Mouse (Mus musculus) granulocyte monocyte progenitor cell, adult 5-6 weeks (primary cell): ENCODE data around the gene Lin28b. TPM values are rescaled to one million over a fixed set of nuclear protein-coding genes. Genes with fewer than 3 reads are reported as not detected.

Experiments used
- ATAC-seq: replicated peaks from 2 replicates; pipeline ENCODE4 v1.8.0; 2016; ENCODE audit warnings: mild to moderate bottlenecking, moderate TSS enrichment, inconsistent platforms; ENCODE audit not compliant: poor library complexity, severe bottlenecking
- total RNA-seq, 2 experiments: library from RNA; stranded (forward) in 1 of 2; stranded (reverse) in 1 of 2; fragments of 200-712, 200-1000 nt in 1 of 2; fragments of >200 nt in 1 of 2; fragmentation: Nextera tagmentation in 1 of 2; gene quantifications; 2 replicates each; pipeline ENCODE4 v1.2.3; 2014 to 2017

The Lin28b gene
- total RNA-seq (2014; fragmentation: Nextera tagmentation): not detected in 2 replicates
- total RNA-seq (2017): not detected in 2 replicates

DNA sequence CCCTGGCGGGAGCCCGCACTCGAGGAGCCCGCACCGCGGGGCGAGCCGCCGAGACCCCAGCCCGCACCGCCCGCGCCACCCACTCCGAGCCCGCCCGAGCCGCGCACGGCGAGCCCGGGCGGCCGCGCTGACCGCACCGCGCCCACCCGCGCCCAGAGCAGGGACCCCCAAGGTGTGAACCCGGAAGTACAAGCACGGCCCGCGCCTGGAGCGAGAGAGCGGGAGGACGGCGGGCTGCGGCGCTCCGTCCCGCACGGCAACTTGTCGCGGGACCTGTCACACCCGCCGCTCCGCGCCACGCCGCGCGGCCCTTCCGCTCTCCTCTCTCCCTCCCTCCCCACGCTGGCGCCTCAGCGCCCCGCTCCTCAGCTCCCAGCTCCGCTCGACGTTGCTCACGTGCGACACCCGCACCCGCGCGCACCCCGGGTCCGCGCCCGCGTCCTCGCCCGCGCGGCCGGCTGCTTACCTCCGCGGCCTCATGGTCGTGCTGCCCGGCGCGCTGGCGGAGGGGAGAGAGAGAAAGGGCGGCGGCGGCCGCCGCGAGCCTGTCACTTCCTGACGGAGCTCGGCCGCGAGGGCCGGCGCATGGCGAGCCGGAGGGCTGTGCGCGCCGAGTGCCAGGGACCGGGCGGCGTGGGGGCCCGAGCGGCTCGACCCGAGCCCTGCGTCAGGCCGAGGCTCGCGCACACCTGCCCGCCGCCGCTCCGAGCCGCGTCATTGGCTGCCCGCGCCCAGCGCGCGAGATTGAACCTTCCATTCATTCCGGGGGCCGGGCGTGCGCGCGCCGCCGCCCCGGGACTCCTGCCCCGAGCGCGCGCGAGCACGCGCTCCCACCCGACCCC lies at the start of gene Lin28b:
Gene Lin28b (minus strand): TSS at position 635 of the 842 bp plus-strand sequence.
- peak; percentile 65 for ATAC-seq

DNA sequence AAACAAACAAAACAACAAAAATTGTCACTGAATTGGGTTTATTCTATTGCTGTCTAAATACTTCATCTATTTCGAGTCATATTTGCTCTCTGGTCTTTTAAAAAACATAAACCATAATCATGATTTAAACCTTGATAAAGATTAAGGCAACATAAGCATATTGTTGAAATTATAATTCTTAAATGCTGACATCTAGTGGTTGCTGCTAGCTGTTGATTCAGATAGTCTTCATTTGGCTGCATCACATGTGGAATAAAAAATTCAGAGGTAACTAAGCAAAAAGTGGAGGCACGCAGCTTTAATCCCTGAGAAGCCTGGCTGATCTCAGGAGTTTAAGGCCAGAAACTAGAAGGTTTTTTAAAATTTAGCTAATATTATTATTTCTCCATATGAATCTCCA lies 25.6 kb upstream of the Lin28b start:
- no peak for ATAC-seq

DNA sequence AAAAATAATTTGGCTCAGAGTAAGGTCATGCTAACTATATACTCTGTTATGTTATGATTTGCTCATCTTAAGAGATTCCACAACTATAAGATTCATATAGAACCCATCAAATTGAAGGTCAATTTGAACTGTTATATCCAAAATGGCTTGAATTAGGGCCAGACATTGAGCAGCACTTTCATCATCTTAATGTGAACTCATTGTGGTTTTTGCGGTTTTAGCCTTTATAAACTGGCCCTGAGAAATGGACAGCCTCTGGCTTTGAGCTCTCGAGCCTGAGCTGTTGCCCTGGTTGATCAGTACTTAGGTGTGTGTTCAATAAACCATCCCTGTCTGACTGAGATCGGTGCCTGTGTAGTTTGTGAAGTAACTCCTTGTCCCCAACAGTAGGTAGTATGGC lies 24.5 kb upstream of the Lin28b start:
- no peak for ATAC-seq

DNA sequence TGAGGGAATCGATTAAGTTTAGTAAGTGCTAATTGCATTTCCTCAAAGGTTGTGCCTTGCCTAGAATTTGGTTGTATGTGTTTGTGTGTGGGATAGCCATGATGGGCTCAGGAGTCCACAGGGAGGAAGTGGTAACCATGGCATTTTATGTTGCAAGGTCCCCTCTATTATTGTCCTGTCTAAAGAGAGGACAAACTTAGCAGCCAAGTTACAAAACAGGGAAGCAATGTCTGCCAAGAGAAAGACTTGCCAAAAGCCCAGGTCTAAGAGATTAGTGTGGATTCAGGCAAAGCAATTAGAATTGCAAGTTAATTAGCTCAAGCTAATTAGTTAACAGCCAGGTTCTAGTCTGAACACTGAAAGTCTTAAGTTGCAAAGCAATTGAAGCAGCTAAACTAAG lies 14.1 kb upstream of the Lin28b start:
- 0 out of 2 replicates have a peak, but pooled peaks have one; percentile 22 for ATAC-seq

DNA sequence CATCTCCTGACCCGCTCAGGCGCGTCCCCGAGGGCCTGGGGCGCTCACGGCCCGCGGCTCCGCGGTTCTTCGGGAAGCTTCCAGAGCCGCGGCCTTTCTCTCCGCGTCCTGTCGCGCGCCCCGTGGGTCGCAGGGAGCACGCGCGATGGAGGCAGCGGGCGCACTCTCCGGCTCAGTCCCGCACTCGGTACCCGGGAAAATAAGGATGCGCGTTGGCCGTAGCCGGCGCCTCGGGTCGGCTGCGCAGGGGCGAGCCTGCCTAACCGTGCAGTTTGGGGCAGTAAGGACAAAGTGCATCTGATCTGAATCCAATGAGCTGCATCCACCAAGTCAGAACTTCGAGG lies 380 bp upstream of the Lin28b start:
- peak; percentile 28 for ATAC-seq

DNA sequence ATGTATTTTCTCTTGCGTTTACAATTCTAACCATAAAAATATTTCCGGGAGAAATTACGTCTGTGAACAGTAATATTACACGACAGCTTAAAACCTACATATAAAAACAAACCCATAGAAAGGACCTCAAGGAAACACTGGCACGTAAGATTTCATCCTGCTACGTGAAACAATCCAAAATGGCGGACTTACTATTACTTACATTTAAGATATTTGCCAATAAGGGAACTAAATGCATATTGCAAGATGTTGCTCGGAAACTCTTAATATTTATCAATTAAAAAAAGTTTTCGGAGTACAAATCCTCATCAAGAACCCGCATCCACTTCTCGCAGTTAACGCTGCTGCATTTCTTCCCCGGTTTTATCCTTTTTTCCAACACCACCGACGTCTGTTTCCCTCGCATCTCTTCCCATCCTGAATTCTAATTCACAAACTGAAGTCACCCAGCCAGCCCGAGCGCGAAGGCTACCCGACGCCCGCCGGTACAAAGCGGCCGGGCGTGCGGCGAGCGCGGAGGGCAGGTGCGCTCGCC lies 902 bp downstream of the Lin28b start:
- ATAC-seq: no peak

DNA sequence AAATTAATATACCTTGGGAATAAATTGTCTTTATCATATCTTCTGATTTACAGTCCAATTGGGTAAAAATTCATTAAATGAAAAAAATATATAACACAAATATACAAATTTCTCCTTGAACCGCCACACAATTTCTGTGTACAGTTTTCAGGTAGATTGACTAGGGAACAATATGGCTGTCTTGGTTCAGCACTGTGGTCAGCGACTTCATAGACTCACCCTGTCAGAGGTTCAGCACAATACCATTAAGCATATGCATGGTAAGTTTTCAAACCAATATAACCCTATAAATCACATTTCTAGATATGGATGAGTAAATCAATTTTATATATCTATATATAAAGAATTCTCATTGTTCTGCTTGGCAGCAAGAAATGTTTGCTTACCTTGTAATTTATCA lies 3.0 kb downstream of the Lin28b start:
- peak; percentile 50; the same call in 1 of the 2 replicates for ATAC-seq

DNA sequence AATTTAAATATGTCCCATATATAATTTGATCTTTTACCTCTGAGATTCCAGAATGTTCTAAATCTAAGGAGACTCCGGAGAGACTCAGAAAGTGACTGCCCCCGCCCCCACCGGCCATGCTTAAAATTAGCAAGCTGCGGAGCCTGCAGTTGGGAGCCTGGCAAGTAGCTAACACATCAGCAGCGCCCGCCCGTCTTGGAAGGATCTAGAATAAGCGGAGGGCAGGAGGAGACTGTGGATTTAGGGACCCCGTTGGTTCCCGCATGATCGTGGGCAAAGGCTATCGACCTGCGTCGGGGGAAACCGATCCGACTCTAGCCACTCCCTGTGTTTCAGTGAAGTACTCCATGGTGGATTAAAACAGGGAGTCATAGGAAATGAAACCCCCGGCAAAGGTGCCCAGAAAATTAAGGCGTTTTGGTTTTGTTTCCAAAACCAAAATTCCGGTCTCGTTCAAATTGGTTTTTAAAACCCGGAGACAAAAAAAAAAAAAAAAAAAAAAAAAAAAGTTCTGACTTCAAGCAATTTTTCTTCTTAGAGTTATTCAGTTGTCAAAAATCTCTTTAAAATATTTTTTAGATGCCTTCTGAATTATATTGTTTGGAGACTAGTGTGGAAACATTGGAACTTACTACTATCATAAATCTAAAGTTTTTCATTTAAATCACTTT lies 12.4 kb downstream of the Lin28b start:
- ATAC-seq: no peak

DNA sequence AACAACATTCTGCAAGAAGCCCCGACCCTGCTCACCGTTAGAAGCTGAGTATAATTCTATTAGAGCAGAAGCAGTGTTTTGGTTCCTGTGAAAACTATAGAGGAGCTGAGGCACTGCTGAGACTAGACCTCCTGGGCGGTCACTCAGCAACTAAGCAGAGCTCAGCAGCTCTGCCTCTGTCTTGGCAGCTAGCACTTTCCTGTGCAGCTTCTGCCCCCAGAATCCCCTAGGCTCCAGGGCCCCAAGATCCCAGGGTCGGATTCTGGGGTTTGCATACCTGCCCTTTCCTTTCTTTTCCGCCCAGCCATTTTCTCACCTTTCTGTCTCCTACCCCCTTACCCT lies 13.1 kb downstream of the Lin28b start:
- no peak for ATAC-seq

DNA sequence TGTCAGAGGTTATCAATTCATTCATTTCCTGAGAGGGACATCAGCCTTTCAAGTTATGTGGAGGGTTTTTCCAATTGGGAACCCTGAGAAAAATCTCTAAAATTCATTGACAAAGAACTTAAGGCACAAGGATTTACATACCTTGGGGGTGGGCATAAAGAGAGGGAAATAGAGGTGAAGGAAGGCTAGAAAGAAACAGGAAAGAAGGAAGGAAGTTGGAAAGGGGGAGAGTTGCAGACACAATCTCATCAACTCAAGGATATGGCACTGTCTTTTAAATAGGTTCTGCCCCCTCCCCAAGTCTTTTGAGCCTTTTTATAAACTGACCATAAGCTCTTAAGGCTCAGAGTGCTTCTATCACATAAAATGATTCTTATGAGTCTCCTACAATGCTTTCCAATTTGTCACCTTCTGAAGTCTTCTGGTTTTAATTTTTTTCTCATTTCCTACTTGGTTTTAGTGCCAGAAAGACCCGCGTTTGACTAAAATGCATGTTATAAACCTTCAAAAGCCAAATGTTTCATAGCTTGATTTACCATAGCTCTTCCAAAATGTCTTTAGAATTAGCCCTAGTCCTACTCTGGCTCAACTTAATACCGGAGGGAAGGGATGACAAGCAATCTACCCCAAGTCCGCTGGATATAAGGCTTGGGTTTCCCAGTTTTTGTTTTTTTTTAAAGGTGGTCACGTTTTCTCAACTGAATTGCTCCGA lies 13.6 kb downstream of the Lin28b start:
- ATAC-seq: no peak

DNA sequence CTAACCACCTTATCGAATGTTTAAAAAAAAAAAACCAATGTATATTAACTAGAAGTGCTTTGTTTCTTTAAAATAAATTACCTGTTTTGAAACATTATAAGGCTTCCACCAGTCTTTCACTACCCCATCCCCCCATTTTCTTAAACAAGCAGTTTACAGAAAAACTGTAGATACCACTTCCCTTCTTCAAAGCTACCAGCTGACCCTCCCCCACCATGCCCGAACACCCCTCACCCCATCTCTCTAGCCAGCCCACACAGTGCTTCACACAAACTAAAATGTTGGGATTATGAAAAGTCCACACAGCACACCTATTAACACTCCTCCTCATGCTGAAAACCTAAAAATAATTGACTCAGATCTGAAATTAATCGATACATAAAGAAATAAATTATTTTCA lies 14.9 kb downstream of the Lin28b start:
- ATAC-seq: no peak

DNA sequence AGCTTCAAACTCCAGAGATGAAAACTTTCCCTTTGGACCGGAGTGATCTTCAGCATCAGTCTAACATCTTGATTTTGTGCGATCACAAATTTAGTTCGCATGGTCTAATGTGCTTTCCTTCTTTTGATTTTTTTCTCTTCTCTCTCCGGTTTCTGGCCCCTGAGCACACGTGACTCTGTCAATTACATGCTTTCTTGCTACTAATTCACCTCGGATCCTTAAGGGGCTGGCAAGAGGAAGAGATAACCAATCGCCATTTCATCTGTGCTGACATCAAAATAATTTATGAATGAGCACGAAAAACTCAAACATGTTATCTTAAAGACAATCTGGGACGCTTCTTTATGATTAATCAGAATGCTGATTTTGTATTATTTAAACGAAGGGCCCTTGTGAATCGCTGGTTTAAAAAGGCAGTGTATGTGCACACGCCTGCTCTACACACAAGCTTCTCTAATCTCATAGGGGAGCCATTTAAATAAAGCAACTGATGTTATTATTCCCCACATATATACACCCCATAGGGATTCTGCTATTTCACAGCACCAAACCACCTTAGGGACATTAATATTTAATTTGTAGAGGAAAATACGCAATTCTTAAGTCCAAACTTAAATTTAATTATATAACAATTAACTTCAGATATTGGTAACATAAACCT lies 16.0 kb downstream of the Lin28b start:
- ATAC-seq: no peak

DNA sequence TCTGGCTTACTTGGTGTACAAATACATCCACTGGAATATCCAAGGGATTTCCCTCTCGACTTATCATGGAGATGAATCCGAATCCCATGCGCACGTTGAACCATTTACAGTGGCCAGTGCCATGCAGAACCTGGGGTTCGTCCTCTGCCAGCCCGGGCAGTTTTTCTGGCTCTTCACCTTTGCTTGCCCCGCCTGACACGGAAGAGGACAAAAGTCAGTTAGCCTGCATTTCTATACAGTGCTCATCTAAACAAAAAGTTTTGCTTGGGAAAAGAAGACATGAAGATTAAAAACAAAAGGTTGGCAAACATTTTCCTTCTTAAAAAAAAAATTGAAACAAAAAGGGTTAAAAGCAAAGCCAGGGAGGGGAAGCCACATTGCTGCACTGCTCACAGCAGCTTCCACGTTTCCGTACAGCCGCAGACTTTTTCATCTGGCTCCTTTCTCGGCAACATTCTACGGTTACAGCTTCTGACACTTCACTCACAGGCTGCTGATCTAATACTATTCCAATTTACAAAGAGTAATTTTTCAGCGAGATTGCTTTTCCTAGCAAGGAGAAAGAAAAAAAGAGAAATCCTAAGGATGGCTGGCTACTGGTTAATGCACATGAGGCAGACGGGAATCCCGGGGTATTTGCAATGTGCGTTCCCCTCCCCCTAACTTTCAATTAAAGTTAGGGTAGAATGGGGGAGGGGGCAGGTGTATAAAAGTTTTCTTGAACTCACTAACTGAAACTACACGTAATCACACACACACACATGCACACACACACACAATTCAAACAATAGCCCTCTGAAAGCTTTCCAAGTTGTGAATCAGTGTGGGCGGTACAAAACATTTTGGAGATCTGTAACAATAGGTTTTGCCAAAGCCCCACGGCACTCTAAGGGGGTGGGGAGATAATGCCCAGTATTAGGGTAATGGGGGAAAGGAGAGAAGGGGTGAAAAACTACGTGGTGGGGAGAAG lies 16.9 kb downstream of the Lin28b start:
- no peak for ATAC-seq

DNA sequence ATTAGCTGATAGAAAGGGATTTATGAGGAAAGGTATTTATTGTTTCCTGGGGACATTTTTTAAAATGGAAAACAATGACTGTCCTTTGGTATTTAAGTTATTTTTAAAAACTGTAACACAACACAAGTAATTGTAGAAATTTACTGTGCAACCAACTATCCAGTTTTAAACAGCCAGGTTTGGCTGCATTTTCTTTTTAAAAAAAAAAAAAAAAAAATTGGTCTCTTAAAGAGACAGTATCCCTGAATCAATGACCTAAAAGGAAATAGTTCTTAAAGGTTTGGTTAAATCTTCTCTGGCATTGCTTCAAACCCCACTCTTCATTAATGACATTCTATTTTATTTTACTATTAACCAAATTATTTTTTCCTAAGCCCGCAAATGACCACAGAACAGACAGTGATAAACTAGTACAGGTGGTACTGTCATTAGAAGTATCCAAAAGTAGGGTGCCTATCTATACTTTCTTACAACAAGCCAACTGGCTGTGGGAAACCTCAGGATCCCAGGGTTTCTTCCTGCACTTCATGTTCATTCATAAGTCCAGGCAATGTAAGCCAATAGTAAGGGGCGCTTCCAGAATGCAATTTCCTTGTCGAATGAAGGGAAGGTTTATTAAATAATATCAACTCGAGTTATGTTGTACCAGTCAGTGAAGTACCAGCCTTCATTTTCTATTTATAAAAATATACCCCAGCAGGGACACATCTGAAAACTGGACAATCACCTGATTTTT lies 17.8 kb downstream of the Lin28b start:
- ATAC-seq: no peak

DNA sequence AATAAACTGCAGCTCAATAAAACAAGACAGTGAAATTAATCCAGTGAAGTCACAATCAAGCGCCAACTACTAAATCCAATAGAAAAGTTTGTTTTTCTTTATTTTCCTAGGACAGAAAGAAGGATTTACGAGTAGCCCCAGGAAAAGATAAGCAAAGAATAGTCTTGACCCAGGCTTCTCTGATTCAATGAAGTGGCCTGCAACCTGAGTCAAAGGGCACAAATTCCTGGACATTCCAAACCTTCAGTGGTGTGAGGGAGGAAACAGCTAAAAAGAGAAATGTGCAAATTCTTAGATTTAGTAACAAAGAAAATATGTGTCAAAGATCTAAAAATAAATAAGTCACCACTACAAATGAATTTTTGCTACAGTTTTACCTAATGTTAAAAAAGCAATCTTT lies 27.6 kb downstream of the Lin28b start:
- ATAC-seq: no peak

DNA sequence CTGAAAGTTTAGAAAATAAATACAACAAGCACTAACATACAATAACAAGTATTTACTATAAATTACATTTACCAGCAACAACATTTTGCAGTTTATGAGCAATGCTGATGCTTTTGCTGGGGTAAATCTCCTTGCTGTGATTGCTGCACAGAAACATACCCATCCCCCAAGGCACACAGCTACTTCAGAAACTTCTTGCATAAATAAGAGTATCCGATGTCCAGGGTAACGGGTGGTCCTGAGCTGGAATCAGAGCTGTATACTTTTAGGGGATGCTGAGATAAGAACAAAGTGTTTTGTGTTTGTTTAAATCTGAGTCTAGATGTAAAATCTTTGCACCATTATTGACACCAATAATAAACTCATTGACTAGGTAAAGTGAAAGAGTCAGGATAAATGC lies 28.1 kb downstream of the Lin28b start:
- no peak for ATAC-seq

DNA sequence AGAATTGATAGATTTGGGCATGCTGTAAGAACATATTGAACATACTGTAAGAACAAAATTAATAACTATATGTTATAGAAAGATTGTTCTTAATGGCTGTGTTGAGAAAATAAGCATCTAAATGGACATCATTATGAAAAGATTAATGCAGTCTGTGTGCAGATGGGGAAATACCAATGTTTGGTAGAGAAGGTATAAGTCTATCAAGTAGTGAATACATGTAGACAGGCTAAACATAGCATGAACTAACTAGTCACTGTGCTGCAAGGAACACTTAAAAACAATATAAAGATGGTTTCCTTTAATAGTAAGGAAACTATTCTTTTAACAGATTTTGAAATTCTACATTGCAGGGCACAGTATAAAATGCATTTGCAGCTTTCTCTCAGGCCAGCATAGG lies 39.6 kb downstream of the Lin28b start:
- ATAC-seq: no peak

DNA sequence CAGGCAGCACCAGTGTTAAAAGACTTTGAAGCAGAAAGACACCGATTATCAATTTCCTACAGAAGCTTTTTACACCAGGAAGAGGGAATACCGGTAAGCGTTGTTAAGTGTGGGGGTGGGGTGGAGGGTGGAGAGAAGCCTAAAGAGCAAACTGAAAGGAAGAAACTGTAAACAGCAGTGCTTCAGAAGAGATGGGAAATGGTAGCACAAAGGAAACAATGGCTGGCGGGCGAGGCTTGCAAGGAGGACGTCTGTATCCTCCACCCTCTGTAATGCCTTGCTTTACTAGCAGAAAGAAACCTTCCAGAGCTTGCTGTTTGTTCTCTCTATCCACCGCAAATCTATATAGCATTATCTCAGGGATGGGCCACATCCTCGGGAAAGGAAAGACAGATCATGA lies 40.0 kb downstream of the Lin28b start:
- ATAC-seq: no peak

DNA sequence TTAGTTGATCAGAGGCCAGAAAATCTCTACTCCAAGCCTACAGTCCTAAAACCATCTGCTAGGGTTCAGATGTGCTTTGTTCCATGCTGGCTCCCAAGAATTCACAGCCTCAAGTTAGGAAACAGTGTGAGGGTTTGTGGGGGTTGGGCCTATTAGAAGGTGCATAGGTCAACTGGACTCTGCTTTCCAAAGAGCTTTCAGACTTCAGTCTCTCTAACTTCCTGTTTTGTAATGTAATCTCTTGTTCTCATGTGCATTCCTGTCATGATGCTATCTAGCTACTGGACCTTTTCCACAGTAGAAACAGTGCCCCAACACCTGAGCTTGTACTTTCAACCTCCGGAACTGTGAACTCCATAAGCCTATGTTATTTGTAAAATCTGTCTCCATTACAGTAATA lies 63.8 kb downstream of the Lin28b start:
- no peak for ATAC-seq
